Mouse (Mus musculus) left cerebral cortex, adult 9 months (tissue): ENCODE results near the gene Olfr1499.
"Not testable (repeated sequence)": the region's sequence is repeated elsewhere in the genome, so short reads cannot be mapped to it uniquely, and the experiment has no call there.

Experiments
- DNase-seq, 2 experiments: peaks; one replicate each; pipeline ENCODE4 v3.0.0; 2022; ENCODE audit warnings: low spot score in 2 of 2

Olfr1499 gene

GRCm38 (mm10) chr19:13819347-13819746 is at the start of gene Olfr1499:
Olfr1499 (minus strand) TSS chr19:13819447.
- DNase-seq, result no peak

- no peak for DNase-seq
Measured at GRCm38 (mm10) chr19:13861495-13861894, 42.2 kb upstream of the Olfr1499 start, which contains the start of gene Olfr1502. Olfr1502 (plus strand) TSS chr19:13861795.

GRCm38 (mm10) chr19:13850592-13850991 is 31.3 kb upstream of the Olfr1499 start, which contains the start of gene Olfr1501:
Olfr1501 (minus strand) TSS chr19:13850692.
- not testable (repeated sequence) for DNase-seq

DNA sequence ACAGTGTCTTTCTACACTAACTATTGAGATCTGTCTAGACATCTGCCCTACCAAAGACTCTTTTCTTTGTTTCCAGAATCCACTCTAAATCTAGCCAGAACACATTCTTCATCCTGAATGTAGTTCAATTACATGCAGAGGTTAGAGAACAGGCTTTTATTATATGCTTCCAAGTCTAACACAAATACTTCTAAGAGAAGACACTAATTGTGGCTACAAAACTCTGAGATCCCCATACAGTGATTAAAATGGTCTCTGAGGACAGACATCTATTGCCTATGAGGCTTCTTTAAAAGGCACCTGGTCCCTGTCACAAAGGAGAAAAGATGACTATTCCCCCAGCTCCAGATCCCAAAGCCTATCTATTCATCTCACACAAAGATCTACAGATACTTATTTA is 11.1 kb upstream of the Olfr1499 start, which contains the start of gene Olfr1500:
Gene Olfr1500 (minus strand): TSS at position 101 of the 400 bp plus-strand sequence.
- no peak for DNase-seq

- DNase-seq, result no peak
Measured at GRCm38 (mm10) chr19:13828447-13828846, 9.2 kb upstream of the Olfr1499 start.

- no peak for DNase-seq
Measured at GRCm38 (mm10) chr19:13820847-13821246, 1.6 kb upstream of the Olfr1499 start.

DNA sequence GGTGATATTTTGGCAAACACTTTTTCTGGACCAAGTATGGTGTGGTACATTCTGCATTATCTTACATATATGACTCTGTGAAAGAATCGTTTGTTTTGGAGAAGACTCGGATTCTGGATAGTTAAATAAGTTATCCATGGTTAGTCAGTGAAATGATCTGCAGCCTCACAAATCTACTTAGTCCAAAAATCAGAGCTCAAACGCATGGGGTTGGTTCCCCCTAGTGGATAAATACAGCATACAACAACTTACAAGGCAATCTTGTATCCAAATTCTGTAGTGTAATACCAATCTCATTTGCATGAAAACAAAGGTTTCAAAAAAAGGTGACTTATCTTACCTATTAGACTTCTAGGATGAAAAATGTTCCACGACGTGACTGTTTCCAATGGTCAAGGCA is 420 bp downstream of the Olfr1499 start:
- no peak for DNase-seq

GRCm38 (mm10) chr19:13812823-13813222 is 6.4 kb downstream of the Olfr1499 start:
- no peak for DNase-seq

DNA sequence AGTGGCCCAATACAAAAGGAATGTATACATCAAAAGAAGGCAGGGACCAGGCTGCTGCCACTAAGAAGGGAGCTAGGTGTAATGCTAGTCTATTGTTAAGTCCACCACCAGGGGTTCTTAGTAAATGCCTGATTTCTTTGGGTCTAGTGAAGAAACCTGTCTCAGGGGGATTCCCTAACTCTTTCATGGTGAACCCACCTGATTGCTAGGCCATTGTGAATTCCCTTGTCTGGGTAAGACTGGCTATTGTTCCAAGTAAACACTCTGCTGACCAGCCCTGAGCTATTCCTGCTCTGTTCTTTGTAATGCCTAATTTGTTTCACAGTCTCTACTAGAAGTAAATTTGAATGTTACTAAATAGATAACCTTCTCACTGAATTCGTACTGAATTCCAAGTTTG is 13.8 kb downstream of the Olfr1499 start:
- not testable (repeated sequence) for DNase-seq

GRCm38 (mm10) chr19:13798102-13798501 is 21.1 kb downstream of the Olfr1499 start, which contains the start of gene Olfr1497:
Olfr1497 (minus strand) TSS chr19:13798202.
- DNase-seq, result no peak

DNA sequence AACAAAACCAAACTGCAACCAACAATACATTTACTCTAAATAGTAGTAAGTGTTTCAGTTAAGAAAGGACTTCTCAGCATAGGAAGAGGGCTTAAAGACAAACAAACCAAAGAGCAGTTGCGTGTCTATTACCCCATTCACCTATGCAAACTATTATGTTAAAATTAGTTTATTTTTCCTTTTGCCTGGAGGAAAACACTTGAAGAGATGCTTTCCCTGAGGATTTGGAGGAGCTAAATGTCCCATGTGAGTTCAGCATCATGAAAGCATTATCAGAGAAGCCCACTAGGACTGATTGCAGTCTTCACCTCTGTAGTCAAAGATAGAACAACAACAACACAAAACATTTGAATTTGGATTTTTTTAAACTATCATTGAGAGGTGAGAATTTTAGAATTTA is 41.7 kb downstream of the Olfr1499 start, which contains the start of gene Olfr1496:
Gene Olfr1496 (plus strand): TSS at position 301 of the 400 bp plus-strand sequence.
- DNase-seq, result no peak

- DNase-seq, result no peak
Measured at GRCm38 (mm10) chr19:13768565-13769276, 50.5 kb downstream of the Olfr1499 start.

GRCm38 (mm10) chr19:13764306-13764705 is 54.9 kb downstream of the Olfr1499 start, which contains the start of gene Olfr1495:
Olfr1495 (plus strand) TSS chr19:13764606.
- DNase-seq, result no peak
